Mouse (Mus musculus) thymus, postnatal 0 days (tissue): ENCODE measurements at regions not wholly inside any gene's neighbourhood (a gene's known extent, or its start where the extent isn't known, plus 50 kb on each side); places are given as distances from the start of the nearest gene placed in this dataset.
"Not testable (repeated sequence)": the region's sequence is repeated elsewhere in the genome, so short reads cannot be mapped to it uniquely, and the experiment has no call there.

Source experiments
- DNase-seq: peaks from one replicate; pipeline ENCODE4 v3.0.0-alpha.2; 2015; ENCODE audit warnings: low spot score

DNA sequence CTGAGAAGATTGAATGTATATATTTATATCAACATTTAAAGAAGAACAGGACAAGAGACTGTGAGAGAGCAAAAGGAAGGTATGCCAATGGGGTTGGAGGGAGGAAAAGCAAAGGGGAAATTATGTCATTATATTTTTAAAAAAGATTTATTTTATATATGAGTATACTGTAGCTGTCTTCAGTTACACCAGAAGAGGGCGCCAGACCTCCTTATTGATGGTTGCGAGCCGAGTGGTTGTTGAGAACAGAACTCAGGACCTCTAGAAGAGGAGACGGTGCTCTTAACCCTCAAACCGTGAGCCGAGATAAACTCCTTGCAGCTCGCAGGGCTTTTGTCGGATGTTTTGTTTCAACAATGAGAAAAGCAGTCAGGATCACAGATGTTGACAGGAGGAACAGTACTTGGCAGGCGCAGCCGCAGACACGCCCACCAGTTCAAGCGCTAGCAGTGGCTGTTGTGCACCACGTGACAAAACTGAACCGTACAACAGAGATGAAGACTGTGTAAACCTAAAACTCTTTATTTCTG lies 158.7 kb downstream of the Mat2b start:
- DNase-seq = no peak

DNA sequence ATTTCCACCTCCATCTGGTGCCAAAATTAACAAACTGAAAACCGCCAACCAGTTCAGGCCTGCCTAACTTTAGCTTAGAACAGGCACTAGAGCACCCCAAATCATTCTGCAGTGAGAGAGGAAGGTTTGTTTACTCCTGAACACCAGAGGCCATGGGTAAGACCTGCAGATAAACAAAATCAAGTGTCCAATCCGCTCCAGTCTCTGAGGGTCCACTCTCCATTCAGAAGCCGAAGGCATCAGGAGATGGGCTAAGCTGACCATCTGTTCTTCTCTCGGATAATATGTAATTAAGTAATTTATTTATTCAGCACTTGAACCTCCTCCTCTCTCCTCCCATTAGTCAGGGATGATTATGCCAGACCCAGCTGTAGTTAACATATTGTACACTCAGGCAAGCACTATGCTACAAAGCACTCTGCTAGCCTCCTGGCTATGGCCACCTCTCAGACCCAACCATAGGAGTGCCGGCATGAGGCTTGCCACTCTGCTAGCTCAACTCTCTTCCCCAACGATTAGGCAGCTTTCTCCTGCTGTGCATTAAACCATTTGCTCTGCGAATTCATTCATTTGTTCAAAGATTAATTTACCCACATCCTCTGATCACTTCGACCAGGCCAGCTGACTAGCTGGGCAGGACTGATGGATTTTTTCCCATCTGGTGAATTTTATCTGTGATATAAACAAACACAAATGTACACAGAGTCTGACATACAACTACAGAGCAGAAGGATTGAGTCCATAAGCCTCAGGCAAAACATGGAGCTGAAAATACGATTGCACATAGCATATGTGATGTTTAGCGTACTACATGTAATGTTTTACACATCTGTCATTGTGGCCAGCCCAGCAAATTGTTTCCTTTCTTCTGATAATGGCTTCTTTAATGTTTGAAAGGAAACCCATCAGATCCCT lies 184.4 kb downstream of the Mat2b start:
- DNase-seq = no peak

DNA sequence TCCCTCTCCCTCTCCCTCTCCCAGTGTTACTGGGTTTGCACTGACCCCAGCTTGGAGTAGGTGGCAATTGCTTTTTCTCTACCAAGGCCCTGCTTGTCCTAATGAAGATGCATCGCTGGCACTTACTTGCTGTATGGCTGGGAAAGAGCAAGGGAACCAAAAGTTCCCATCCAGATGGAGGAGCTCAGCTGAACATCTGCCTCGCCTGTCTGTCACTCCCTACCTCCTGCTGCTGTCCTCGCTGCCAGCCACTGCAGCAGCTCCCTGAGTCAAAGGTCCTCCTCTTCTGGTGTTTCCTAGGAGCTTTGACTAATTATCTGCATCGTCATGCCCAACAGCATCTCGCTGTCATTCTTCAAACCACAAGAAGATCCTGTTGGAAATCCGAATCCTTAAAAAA lies 203.4 kb downstream of the Mat2b start:
- DNase-seq = no peak

DNA sequence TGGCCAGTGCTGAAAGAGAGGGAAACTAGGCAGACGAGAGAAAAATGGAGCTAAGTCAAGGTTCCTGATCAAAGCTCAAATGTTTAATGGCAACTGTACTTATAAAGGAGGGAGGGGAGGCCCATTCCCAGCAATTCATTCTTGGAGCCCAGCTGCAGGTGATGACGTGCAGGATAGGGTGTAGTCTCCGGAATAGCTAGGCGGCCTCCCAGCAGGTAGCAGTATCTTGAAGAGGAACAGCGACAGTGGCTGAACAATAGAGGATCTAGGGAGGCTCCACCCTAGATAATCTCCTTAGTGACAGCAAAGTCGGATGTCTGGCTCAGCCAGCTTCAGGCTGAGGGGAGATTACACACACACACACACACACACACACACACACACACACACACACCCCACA lies 216.8 kb downstream of the Mat2b start:
- DNase-seq = not testable (repeated sequence)

DNA sequence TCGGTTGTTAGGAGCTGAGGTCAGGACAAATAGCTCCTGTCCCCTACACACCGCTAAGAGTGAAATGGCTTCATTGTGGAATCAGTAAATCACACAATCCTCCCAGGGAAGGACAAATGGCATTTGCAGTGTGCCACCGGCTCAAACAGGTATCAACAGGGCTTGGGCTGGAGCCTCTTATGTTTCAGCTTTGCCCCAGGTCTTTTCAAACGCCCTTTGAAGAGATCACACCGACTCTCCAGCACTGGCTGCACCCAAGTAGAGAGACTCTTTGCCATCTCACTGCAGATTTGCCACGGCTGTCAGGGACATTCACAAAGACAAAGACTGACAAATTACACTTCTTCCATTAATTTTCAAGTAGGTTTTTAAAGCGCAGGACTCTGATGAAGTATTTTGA lies 217.7 kb downstream of the Mat2b start:
- no peak for DNase-seq

DNA sequence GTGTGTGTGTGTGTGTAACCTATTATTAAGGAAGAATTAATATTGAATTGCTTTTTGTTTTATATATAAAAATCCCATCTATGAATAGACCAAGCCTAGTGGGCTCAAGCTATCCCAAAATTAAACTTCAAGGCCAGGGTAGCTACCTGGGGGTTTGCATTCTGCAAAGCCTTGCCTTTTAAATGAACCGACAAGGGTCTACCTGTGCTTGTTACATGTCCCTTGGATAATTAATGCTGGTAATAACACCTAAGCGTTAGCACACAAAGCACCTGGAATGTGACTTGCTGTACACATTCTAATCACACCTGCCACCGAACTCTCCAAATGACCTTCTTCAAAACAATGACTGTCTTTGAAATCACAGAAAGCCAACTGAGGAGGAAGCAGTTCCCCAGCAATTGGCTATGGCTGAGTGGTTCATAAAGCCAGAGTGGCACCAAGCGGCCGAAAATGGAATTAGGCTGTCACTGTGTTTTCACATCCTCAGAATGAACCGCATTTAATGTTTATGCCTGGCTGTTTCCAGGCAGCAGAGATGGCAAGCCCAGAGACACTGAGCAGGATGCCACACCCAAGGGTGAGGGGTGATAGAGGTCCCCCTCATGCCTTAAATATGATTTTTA lies 225.8 kb downstream of the Mat2b start:
- DNase-seq = no peak

DNA sequence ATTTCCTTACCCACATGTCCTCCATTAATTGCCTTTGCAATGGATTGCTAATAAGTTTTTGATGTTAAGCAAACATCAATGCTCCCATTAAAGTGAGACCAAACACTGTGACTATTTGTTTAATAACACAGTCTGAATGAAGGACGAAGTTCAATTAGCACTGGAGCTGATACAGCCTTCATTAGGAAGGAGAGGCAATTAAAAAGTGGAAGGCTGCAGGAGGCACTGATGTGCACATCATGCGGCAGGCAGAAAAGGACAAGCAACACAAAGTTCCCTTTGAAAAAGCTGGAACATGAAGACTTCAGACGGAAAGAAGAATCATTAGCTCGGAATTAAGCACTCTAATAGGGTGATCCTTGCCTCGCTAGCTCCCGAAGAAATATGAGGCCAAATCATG lies 238.4 kb downstream of the Mat2b start:
- DNase-seq = no peak

DNA sequence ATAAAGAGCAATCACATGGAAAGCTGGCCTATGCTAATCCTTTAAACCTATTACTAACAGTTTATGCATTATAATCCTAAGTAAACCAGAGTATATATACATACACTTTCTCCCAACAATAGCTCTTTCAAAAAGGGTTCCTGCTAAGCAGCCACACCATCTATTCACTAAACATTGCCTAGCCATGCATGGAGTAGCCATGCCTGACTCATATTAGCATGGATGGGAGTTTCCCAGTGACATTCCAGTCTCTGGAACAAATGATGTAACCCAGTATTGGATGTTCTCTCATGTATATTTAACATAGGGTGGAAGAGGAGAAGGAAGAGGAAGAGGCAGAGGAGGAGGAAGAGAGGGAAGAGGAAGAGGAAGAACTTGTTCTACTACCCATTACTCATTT lies 240.0 kb downstream of the Mat2b start:
- DNase-seq = not testable (repeated sequence)

DNA sequence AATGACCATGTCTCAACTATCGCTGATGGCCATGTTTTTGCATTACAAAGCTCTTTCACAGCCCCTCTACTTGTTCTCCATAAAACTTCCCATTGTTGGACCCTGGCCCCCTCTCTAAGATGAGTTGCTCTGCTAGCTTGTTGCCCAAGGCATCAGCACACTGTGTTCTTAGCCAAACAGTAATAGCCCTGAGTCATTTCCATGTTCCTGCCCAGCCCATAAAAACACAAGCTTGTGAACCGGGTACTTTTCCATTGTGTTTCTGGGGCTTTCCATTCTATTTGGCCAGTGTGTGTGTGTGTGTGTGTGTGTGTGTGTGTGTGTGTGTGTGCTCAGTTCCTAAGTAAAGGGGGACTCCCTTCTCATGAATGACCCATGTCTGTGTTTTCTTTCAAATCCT lies 248.2 kb downstream of the Mat2b start:
- no peak for DNase-seq

DNA sequence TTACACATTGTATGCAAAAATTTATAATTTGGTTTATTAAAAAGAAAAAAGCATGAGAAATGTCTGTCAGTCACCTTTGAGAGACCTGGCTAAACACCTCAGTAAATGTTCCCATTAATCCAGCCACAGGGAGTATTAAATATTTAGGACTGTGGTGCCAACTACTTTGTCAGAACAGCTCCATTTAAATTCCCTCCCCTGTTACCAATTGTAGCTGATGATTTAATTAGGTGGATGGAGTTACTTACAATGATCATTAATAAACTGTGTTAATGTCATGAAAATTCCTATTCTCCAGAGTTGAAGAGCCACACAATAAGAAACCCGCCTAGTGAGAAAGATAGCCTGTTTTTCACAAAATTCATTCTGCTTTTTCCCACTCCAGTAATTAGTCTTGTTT lies 261.0 kb downstream of the Mat2b start:
- DNase-seq = no peak

DNA sequence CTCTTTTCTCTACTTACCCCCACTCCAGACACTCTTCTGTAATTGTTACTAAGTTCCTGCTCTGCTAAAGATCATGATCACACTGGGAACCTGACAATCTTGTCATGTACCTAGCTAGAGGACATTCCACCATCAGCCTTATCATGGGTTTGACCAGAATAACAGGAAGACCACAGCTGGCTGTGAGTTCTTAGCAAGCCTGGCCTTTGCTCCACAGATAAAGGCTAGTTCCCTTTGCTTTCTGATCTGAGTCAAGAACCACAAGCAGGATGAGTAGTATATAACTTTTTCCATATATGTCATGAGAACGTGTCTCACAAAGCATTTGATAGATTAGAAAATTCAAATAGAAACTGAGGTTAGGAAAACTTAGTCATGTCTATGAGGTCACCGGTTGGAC lies 266.1 kb downstream of the Mat2b start:
- no peak for DNase-seq

DNA sequence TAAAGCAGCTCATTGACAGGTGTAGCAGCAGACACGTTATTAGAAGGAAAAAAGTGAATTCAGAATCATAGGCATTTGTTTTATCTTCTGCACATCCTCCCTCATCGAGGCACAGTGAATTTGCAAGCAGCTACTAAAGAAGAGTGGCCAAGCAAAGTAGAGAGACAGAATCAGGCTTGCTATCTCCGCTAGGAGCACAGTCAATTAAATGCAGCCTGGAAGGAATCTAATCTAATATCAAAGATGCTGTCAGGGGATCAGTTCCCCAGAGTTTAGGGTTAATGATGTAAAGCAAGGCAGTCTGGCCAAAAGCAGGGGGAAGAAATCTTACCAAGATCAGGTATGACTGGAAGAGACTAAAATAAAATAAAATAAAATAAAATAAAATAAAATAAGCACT lies 270.7 kb downstream of the Mat2b start:
- DNase-seq = no peak

DNA sequence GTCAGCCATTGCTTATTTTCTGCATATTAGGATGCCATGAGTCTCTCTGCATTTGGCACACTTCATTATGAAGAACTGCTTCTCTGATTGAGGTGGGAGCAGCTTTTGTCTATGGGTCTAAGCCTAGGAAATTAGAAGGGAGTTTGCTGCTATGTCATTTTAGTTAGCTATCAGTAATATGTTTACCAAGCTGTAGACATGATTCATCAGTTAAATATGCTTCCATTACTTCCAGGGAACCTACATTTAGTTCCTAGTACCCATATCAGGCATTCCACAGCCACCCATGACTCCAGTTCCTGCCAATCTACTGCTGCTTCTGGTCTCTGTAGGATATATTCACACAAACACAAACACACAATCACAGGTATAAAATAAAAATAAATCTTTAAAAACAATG lies 287.4 kb downstream of the Mat2b start:
- DNase-seq = no peak

DNA sequence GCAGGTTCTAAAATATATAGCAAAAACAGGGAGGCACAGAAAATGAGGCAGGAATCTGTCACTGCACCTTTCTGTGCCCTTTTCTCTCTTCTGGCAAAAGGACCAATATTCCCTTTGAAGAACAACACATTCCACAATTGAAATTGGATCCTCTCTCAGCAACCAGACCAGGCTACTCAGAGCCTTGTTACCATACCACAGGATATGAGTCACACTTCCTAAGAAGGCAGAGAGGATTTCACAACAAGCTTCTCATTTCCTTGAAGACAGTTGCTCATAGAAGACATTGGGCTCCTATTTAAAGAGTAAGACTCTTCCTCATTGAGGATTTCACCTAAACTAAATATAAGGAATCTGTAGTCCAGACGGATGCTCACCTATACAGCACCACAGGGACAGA lies 292.8 kb downstream of the Mat2b start:
- DNase-seq = no peak

DNA sequence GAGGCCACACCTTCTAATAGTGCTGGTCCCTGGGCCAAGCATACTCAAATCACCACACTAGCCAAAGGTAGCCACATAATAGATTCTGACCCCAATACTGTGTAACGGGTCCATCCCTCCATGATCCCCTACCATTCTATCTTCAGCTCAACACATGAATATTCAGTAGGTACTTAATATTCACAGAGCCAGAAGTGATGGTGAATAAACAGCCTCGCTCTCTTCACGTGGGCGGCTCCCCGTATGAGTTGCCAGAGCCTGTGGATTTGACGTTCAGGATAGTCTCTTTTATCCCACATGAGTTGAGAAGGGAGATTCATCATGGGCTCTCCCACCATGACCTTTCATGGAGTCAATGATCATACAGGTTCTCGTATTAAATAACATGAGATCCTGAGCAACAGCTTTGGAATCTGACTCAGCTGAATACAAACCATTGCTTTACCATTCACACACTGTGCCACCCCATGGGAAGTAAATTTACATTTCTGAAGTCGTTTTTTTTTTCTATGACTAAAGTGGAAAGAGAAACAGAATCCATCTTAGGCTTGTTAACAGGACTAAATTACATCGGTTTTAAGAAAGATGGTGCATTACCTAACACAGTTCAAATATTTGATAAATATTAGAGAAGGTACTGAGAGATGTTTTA lies 297.4 kb downstream of the Mat2b start:
- no peak for DNase-seq

DNA sequence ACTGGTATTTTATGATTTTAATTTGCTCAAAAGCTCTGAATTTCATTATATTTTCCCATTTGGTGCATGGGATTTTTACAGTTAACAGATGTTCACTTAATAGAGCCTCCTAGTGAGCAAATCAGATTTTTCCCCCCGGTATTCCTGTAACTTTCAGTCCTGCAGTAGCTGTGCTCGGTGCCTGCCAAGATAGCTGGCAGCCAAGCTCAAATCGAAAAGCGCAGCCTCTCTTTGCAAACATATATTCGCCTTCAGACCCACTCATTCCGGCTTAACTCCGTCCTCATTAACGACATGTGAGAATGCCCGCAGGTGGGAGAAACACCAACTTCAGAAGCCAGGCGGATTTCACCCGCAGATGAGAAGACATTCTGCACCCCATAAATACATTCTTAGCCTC lies 299.7 kb downstream of the Mat2b start:
- no peak for DNase-seq

DNA sequence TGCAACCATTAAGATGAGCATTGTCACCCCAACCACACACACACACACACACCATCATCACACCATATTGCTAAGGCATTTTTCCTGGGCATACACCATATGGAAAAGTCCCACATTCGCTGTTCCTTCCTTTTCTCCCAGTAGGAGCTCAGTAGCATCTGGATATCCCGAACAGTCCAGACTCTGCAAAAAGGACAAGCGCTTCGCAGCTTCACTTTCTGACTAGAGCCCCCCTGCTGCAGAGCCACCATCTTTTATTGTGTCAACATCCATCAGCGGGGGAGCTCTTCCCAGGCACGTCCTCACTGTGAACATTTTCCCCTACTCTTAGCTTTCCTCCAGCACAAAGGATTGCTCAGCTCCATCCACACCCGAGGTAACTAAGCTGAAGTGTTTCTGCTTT lies 300.1 kb downstream of the Mat2b start:
- DNase-seq = no peak

DNA sequence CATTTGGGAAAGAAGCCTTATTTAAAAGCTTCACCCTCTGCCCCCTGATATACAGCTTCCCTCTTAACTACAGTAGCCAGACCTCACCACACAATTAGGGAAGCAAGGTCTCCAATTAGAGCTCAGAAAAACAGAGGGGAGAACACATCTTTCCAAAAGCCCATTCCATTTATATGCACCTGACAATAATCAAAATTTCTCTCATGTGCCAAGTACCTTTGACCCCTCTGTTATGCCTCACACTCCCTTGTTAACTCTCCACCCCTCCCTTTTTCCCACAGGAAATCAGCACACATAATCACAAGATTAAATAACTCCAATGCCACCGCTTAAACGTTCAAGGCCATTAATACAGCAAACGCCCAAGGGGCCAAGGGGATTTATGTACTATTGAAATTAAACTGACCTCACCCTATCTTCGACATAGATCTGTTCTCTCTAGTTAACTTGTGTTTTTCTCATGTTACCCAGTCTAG lies 300.7 kb downstream of the Mat2b start:
- no peak for DNase-seq

DNA sequence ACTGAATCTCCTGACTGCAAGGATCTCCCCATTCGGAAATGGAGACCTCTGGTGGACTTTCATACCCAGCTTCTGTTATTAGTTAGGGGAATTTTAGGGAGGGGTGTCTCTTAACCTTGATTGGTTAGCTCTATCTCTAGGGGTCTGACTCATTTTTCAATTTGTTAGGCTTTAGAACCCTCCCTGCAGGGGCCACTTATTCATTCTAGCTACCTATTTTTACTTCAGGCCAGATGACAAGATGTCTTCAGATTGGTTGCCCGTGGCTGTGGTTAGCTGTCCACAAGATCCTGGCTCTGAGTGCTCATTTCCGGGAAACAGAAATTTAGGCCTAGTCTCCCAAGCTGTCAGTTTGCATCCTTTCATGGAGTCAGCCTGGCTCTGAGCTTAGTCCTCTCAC lies 314.3 kb downstream of the Mat2b start:
- no peak for DNase-seq

DNA sequence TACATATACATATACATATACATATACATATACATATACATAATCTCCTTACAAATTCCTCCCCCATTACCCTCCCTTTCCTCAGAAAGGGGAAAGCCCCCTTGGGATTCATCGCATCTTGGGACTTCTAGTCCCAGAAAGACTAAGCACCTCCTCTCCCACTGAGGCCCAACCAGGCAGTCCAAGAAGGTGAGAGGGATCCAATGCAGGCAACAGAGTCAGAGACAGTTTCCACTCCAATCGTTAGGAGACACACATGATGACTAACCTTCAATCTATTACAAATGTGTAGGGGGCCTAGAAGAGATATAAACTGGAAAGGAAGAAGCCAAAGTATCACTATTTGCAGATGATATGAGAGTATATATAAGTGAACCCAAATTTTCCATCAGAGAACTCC lies 323.3 kb downstream of the Mat2b start:
- no peak for DNase-seq

DNA sequence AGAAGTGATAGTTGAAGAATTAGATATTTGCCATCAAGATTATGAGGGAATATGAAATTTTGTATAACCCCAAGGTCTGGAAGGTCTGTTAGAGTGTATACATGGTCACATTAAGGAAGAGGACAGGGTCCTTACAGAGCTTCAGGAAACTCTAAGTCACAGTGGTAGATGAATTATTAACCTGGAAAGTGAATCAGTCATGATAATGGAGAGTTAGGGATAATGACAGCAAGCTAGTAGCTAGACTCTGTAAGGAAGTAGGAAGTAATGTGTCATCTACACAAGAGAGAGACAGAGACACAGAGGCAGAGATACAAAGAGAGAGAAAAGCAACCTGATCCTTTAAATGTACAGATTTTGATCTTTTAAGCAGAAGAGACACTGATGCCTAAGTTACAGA lies 328.4 kb downstream of the Mat2b start:
- no peak for DNase-seq

DNA sequence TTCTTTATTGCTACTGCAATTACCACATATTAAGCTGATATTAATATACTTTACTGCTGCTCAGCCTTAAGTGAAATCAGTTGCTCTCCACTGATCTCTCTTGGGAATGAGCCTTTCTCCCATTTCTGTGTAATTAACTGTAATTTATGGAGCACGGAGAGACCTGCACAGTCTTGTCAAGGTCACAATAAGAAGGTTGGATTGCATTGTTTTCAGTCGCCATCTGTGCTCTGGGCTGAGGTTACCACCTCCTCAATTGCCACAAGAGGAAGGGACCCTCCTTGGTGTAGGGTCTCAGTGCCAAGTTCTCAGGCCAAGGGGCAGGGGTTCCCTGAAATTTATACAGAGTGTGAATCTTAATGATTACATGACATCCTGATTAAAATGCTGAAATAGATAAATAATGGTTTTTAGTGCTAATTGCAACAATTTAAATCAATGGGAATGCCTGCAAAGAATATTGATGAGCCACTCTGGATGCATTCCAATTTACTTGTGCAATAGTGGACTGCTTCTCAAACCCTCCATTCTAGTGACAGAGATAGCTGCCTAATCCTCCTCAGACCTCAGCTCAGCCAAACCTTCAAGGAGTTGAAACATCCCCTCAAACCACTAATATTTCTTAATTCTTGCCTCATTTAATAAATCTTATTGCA lies 332.3 kb downstream of the Mat2b start:
- no peak for DNase-seq
